Mouse (Mus musculus) liver, postnatal 0 days (tissue): ENCODE data around the gene Bcdin3d. TPM values are rescaled to one million over a fixed set of nuclear protein-coding genes. Genes with fewer than 3 reads are reported as not detected.

Experiments used
- ATAC-seq: fragments of 200-750 bp; cut with Nextera tagmentation; 2 replicates; pipeline ENCODE4 v1.8.0; 2017; ENCODE audit warnings: mild to moderate bottlenecking, moderate library complexity
- DNase-seq: peaks from one replicate; pipeline ENCODE4 v3.0.0-alpha.2; 2016
- H3K27ac ChIP-seq: fragments of 300-500 bp; sonication (generic); 2 replicates; pipeline ENCODE4 v1.5.1; 2014; ENCODE audit warnings: antibody characterized with exemption, moderate library complexity, mild to moderate bottlenecking, low read depth
- H3K27me3 ChIP-seq: fragments of 300-500 bp; sonication (generic); 2 replicates; pipeline ENCODE4 v1.6.1; 2014; ENCODE audit warnings: low read length, control low read depth, mixed read lengths; ENCODE audit not compliant: insufficient read depth
- H3K36me3 ChIP-seq: fragments of 300-500 bp; sonication (generic); replicated peaks from 2 replicates; pipeline ENCODE4 v1.6.1; 2014; ENCODE audit warnings: mild to moderate bottlenecking, control low read depth, low read length, moderate library complexity, mixed read lengths; ENCODE audit not compliant: insufficient read depth
- H3K4me1 ChIP-seq: fragments of 300-500 bp; sonication (generic); 2 replicates; pipeline ENCODE4 v1.6.1; 2014; ENCODE audit warnings: antibody characterized with exemption, mild to moderate bottlenecking, control low read depth; ENCODE audit not compliant: insufficient read depth
- H3K4me2 ChIP-seq: fragments of 300-500 bp; sonication (generic); 2 replicates; pipeline ENCODE4 v1.6.1; 2014; ENCODE audit warnings: low read depth, mild to moderate bottlenecking, low read length, moderate library complexity, mixed read lengths
- H3K4me3 ChIP-seq: fragments of 300-500 bp; sonication (generic); 2 replicates; pipeline ENCODE4 v1.5.1; 2014; ENCODE audit warnings: low read depth, low read length
- H3K9ac ChIP-seq: fragments of 300-500 bp; sonication (generic); replicated peaks from 2 replicates; pipeline ENCODE4 v1.6.1; 2014; ENCODE audit warnings: mild to moderate bottlenecking, moderate library complexity
- H3K9me3 ChIP-seq: fragments of 300-500 bp; sonication (generic); 2 replicates; pipeline ENCODE4 v1.6.1; 2016; ENCODE audit warnings: mild to moderate bottlenecking, control low read depth, low read length, mixed read lengths
- CTCF ChIP-seq: sonication (generic); IDR thresholded peaks from 2 replicates; pipeline ENCODE4 v1.5.1; 2016; ENCODE audit warnings: antibody characterized with exemption, low read depth
- EP300 ChIP-seq: IDR thresholded peaks from 2 replicates; pipeline ENCODE4 v1.6.1; 2016; ENCODE audit warnings: antibody characterized with exemption, low read depth, mild to moderate bottlenecking
- WGBS: fragments of 180-500 bp; shearing (Covaris S2); extraction: QIAGEN DNeasy Blood & Tissue Kit; methylation state at CpG from one replicate; pipeline ENCODE4 v1.1.7; 2014; ENCODE audit not compliant: insufficient replicate concordance; 5-methylcytosine and 5-hydroxymethylcytosine counted together
- polyA plus RNA-seq: library from polyadenylated mRNA; unstranded; fragments of >200 nt; fragmentation: Nextera tagmentation; extraction: Ambion mirVana; gene quantifications from 2 replicates; pipeline ENCODE4 v1.2.1, GENCODE M21; 2015

Gene Bcdin3d
- polyA plus RNA-seq, 1 experiment from 2014 or later = 4.9 TPM

- peak overlapping the region; percentile 63 for H3K27ac ChIP-seq
- ATAC-seq (no peak), DNase-seq (no peak)
- H3K27me3 ChIP-seq = no peaks in the 10 kb centered on the region
- H3K4me2 ChIP-seq = peak overlapping the region; percentile 84
- H3K9me3 ChIP-seq = no peaks in the 10 kb centered on the region
- no peaks in the 10 kb centered on the region for H3K36me3 ChIP-seq
- WGBS = 27% methylated on average over 7 of the region's 7 CpGs
- H3K9ac ChIP-seq = peak overlapping the region; percentile 55; the same call in 1 of the 2 replicates
- peaks cover 11% of the 10 kb centered on the region for H3K4me1 ChIP-seq
- H3K4me3 ChIP-seq = peak overlapping the region; percentile 57
- TF ChIP-seq CTCF (no peak), EP300 (no peak)
These were observed 18.1 kb downstream of the Bcdin3d start for GRCm38 (mm10) chr15:99456338-99456962.

GRCm38 (mm10) chr15:99455415-99455814 lies 19.1 kb downstream of the Bcdin3d start:
- no peak overlapping the region for H3K9ac ChIP-seq
- no peak overlapping the region for H3K27ac ChIP-seq
- H3K4me2 ChIP-seq = no peak overlapping the region
- 80% methylated on average over 3 of the region's 3 CpGs for WGBS
- no peaks in the 10 kb centered on the region for H3K9me3 ChIP-seq
- H3K36me3 ChIP-seq = no peaks in the 10 kb centered on the region
- no peaks in the 10 kb centered on the region for H3K27me3 ChIP-seq
- TF ChIP-seq EP300 (no peak), CTCF (no peak)
- peaks cover 11% of the 10 kb centered on the region for H3K4me1 ChIP-seq
- no peak for DNase-seq
- no peak overlapping the region for H3K4me3 ChIP-seq
- ATAC-seq = no peak

GRCm38 (mm10) chr15:99454585-99455279 lies 19.8 kb downstream of the Bcdin3d start:
- H3K9me3 ChIP-seq = no peaks in the 10 kb centered on the region
- no peak for ATAC-seq
- no peak overlapping the region for H3K4me2 ChIP-seq
- no peaks in the 10 kb centered on the region for H3K27me3 ChIP-seq
- H3K9ac ChIP-seq = no peak overlapping the region
- TF ChIP-seq CTCF = no peak
- TF ChIP-seq EP300 = no peak
- 83% methylated on average over 7 of the region's 7 CpGs for WGBS
- no peak for DNase-seq
- H3K27ac ChIP-seq = no peak overlapping the region
- no peaks in the 10 kb centered on the region for H3K36me3 ChIP-seq
- peaks cover 16% of the 10 kb centered on the region for H3K4me1 ChIP-seq
- H3K4me3 ChIP-seq = no peak overlapping the region

GRCm38 (mm10) chr15:99453153-99453900 lies 21.2 kb downstream of the Bcdin3d start:
- H3K27ac ChIP-seq = no peak overlapping the region
- 75% methylated on average over 11 of the region's 11 CpGs for WGBS
- H3K4me1 ChIP-seq = peaks cover 26% of the 10 kb centered on the region
- H3K4me3 ChIP-seq = no peak overlapping the region
- no peaks in the 10 kb centered on the region for H3K27me3 ChIP-seq
- H3K9me3 ChIP-seq = no peaks in the 10 kb centered on the region
- no peak for DNase-seq
- ATAC-seq = no peak
- no peak for TF ChIP-seq CTCF
- no peak for TF ChIP-seq EP300
- no peak overlapping the region for H3K4me2 ChIP-seq
- no peaks in the 10 kb centered on the region for H3K36me3 ChIP-seq
- H3K9ac ChIP-seq = no peak overlapping the region

GRCm38 (mm10) chr15:99449751-99450280 lies 24.7 kb downstream of the Bcdin3d start:
- Histone ChIP-seq H3K36me3 (no peaks in the 10 kb centered on the region), H3K27ac (peak overlapping the region; percentile 39; the same call in 1 of the 2 replicates), H3K9me3 (no peaks in the 10 kb centered on the region), H3K4me3 (no peak overlapping the region), H3K4me2 (0 out of 2 replicates have a peak overlapping the region, but pooled peaks have one; percentile 18), H3K4me1 (peaks cover 15% of the 10 kb centered on the region), H3K27me3 (no peaks in the 10 kb centered on the region), H3K9ac (no peak overlapping the region)
- TF ChIP-seq CTCF = no peak
- no peak for TF ChIP-seq EP300
- DNase-seq (no peak), ATAC-seq (peak; percentile 67)
- whole genome bisulfite sequencing = 37% methylated on average over 8 of the region's 8 CpGs
